ENCODE assay signal across 12 mouse cellular contexts in the genomic region with DNA sequence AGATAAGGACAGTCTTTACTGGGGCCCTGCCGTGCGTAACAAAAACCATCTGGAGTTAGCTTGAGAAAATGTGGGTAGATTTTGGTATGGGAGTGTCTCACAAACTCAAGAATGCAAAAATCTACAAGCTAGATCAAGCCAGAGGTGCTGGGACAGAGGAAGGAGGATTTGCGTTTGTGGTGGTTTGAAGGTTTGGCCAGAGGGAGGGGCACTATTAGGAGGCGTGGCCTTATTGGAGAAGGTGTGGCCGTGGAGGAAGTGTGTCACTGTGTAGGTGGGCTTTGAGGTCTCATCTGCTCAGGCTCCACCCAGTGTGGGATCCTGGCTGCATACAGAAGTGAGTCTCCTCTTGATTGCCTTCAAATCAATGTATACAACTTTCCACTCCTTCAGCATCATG.
"Had no signal": no experiment of that assay in that cellular context is flagged by ENCODE, and none has a peak within 500 bp of the region (broad histone marks: within the 10 kb centered on the region; RNA-seq: fewer than 3 reads in every experiment).

No protein-coding gene starts in this region.

- DNase-seq: gastrocnemius, adult 2 months; gastrocnemius, postnatal 10 days; gastrocnemius, postnatal 25 days; heart, adult 18-20 months; heart, postnatal 14 days; heart, postnatal 36 days; kidney, adult 18-20 months; kidney, adult 8-10 months; kidney, postnatal 10 days; kidney, postnatal 25 days; kidney, postnatal 4 days; left cerebral cortex, postnatal 4 days had no signal
